Comparison of ENCODE assay signal across 19 mouse cellular contexts in the genomic region with DNA sequence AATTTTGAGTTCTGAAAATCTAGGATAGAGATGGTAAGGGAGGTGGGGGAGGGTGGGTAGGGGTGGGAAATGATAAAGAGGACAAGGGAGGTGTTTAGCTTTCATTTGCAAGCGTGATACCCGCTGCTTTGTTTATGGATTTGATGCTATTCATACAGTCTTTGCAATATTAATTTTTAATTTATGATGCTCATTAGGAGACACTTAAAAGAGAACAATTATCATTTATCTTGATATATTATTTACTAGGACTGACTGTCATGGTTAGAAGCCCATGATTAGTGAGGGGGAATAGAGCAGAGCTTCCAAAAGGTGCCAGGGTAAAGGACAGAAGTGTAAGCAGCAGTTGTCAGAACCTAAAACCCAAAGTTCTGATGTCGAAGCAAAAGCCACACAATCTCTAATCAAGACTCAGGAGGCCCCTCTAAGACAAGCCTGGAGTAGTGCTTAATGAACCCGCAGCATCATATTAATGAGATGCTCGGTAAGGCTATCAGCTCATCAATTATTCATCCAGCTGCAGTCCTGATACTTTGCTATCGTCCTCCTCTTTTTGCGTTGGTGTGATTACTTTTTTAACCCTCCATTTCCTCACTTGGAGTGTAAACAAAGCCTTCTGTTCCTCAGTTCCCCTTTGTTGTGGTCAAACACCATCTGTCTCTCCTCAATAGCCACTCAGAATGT.
DNase-seq lines count a peak whose midpoint lies in the region; ATAC-seq and TF ChIP-seq lines count a peak whose summit lies in the region.
"Had no signal": no experiment of that assay in that cellular context is flagged by ENCODE, and none has a peak within 500 bp of the region (broad histone marks: within the 10 kb centered on the region; RNA-seq: fewer than 3 reads in every experiment).

No protein-coding gene starts in this region.

- 57% methylated on average over 7 of the region's 7 CpGs for WGBS in neural tube, embryonic 11.5 days
- WGBS in hindbrain, embryonic 14.5 days: 34% methylated on average over 7 of the region's 7 CpGs
- WGBS in midbrain, postnatal 0 days: 41% methylated on average over 7 of the region's 7 CpGs

- no peaks in the 10 kb centered on the region for H3K4me1 ChIP-seq in neural tube, embryonic 11.5 days (ENCODE audit: control insufficient read depth, insufficient read depth, low read length)
- peaks cover 6% of the 10 kb centered on the region for H3K4me1 ChIP-seq in hindbrain, embryonic 14.5 days (replicated peaks; ENCODE audit: control insufficient read depth, insufficient read depth, low read length)
- no peaks in the 10 kb centered on the region for H3K4me1 ChIP-seq in midbrain, postnatal 0 days (ENCODE audit: insufficient read depth, low read length)
- H3K4me1 ChIP-seq: embryonic facial prominence, embryonic 15.5 days; heart, embryonic 10.5 days; intestine, embryonic 15.5 days; limb, embryonic 13.5 days had no signal

- H3K9me3 ChIP-seq in neural tube, embryonic 11.5 days (ENCODE audit: control insufficient read depth, low read length): no peaks in the 10 kb centered on the region
- H3K9me3 ChIP-seq in hindbrain, embryonic 14.5 days (ENCODE audit: control insufficient read depth, low read length): no peaks in the 10 kb centered on the region
- H3K9me3 ChIP-seq in midbrain, postnatal 0 days (ENCODE audit: low read length): no peaks in the 10 kb centered on the region
- H3K9me3 ChIP-seq: embryonic facial prominence, embryonic 15.5 days; G1E; heart, embryonic 10.5 days; intestine, embryonic 15.5 days; kidney, embryonic 15.5 days; limb, embryonic 13.5 days had no signal

- DNase-seq in neural tube, embryonic 11.5 days (ENCODE audit: low spot score): no peak
- no peak for DNase-seq in neural tube, embryonic 10.5 days (ENCODE audit: extremely low spot score, low spot score)
- peak; percentile 50 for DNase-seq in hindbrain, embryonic 14.5 days (ENCODE audit: low spot score)
- DNase-seq in midbrain, postnatal 0 days (ENCODE audit: low spot score): peak; percentile 6
- no peak for DNase-seq in adrenal gland, adult 8-10 months
- DNase-seq in thymus, postnatal 0 days (ENCODE audit: low spot score): no peak
- DNase-seq: adrenal gland, postnatal 10 days; cerebellum, adult 8-10 months; gastrocnemius, postnatal 25 days; heart, postnatal 14 days; liver, postnatal 0 days; thymus, postnatal 25 days had no signal

- TF ChIP-seq CTCF in midbrain, postnatal 0 days (IDR thresholded peaks at IDR 0.05): no peak

- H3K9ac ChIP-seq in neural tube, embryonic 11.5 days (ENCODE audit: low read length): no peak overlapping the region
- no peak overlapping the region for H3K9ac ChIP-seq in hindbrain, embryonic 14.5 days
- H3K9ac ChIP-seq in midbrain, postnatal 0 days (replicated peaks; ENCODE audit: low read length, poor library complexity, severe bottlenecking): no peak overlapping the region
- H3K9ac ChIP-seq: embryonic facial prominence, embryonic 15.5 days; intestine, embryonic 15.5 days; kidney, embryonic 15.5 days; limb, embryonic 13.5 days; liver, postnatal 0 days had no signal

- H3K27ac ChIP-seq in neural tube, embryonic 11.5 days (ENCODE audit: low read depth, low read length): no peak overlapping the region
- H3K27ac ChIP-seq in hindbrain, embryonic 14.5 days: peak overlapping the region; percentile 74
- H3K27ac ChIP-seq in midbrain, postnatal 0 days (ENCODE audit: low read depth, low read length): no peak overlapping the region
- H3K27ac ChIP-seq: embryonic facial prominence, embryonic 15.5 days; heart, embryonic 10.5 days; intestine, embryonic 15.5 days; kidney, embryonic 15.5 days; limb, embryonic 13.5 days had no signal

- H3K27me3 ChIP-seq in neural tube, embryonic 11.5 days (ENCODE audit: control insufficient read depth, insufficient read depth, low read length): no peaks in the 10 kb centered on the region
- H3K27me3 ChIP-seq in hindbrain, embryonic 14.5 days (ENCODE audit: control insufficient read depth, insufficient read depth, low read length): no peaks in the 10 kb centered on the region
- no peaks in the 10 kb centered on the region for H3K27me3 ChIP-seq in midbrain, postnatal 0 days (ENCODE audit: insufficient read depth, low read length)
- H3K27me3 ChIP-seq: embryonic facial prominence, embryonic 15.5 days; intestine, embryonic 15.5 days; kidney, embryonic 15.5 days; limb, embryonic 13.5 days had no signal

- H3K4me2 ChIP-seq in neural tube, embryonic 11.5 days (ENCODE audit: low read depth): no peak overlapping the region
- peak overlapping the region; percentile 22 for H3K4me2 ChIP-seq in hindbrain, embryonic 14.5 days (replicated peaks)
- H3K4me2 ChIP-seq in midbrain, postnatal 0 days (ENCODE audit: low read depth, low read length, poor library complexity, severe bottlenecking): no peak overlapping the region
- H3K4me2 ChIP-seq: embryonic facial prominence, embryonic 15.5 days; intestine, embryonic 15.5 days; kidney, embryonic 15.5 days; limb, embryonic 13.5 days had no signal

- no peaks in the 10 kb centered on the region for H3K36me3 ChIP-seq in neural tube, embryonic 11.5 days (ENCODE audit: control insufficient read depth, insufficient read depth, low read length)
- no peaks in the 10 kb centered on the region for H3K36me3 ChIP-seq in hindbrain, embryonic 14.5 days (replicated peaks; ENCODE audit: control insufficient read depth, insufficient read depth)
- no peaks in the 10 kb centered on the region for H3K36me3 ChIP-seq in midbrain, postnatal 0 days (ENCODE audit: insufficient read depth, low read length)
- H3K36me3 ChIP-seq: embryonic facial prominence, embryonic 15.5 days; G1E; heart, embryonic 10.5 days; intestine, embryonic 15.5 days; kidney, embryonic 15.5 days; limb, embryonic 13.5 days had no signal

- no peak overlapping the region for H3K4me3 ChIP-seq in neural tube, embryonic 11.5 days (ENCODE audit: low read depth, low read length)
- no peak overlapping the region for H3K4me3 ChIP-seq in hindbrain, embryonic 14.5 days (replicated peaks; ENCODE audit: low read length)
- H3K4me3 ChIP-seq in midbrain, postnatal 0 days (ENCODE audit: low read depth, low read length): no peak overlapping the region
- H3K4me3 ChIP-seq: embryonic facial prominence, embryonic 15.5 days; heart, embryonic 10.5 days; intestine, embryonic 15.5 days; kidney, embryonic 15.5 days; limb, embryonic 13.5 days had no signal

- 0 out of 2 replicates have a peak, but pooled peaks have one; percentile 23 for ATAC-seq in neural tube, embryonic 11.5 days (ENCODE audit: insufficient read depth, low FRiP score, low TSS enrichment)
- ATAC-seq in hindbrain, embryonic 14.5 days (ENCODE audit: low FRiP score): peak; percentile 84
- ATAC-seq in midbrain, postnatal 0 days (ENCODE audit: low FRiP score): peak; percentile 56; the same call in 1 of the 2 replicates
- ATAC-seq in cerebellum, adult (ENCODE audit: insufficient number of reproducible peaks, low FRiP score, low TSS enrichment): no peak
- ATAC-seq: intestine, embryonic 15.5 days; liver, postnatal 0 days had no signal

Comparison
In these comparisons a context has a peak if more than half of its experiments do, and no peak if none do; other contexts are left out.
1. DNase-seq: peak in hindbrain, embryonic 14.5 days (single experiment) and midbrain, postnatal 0 days (single experiment); none in neural tube, embryonic 11.5 days (single experiment), neural tube, embryonic 10.5 days (single experiment), adrenal gland, adult 8-10 months (single experiment) and thymus, postnatal 0 days (single experiment).